Mouse (Mus musculus) lung, adult 2 months (tissue): ENCODE data around the gene Eif4a1. TPM values are rescaled to one million over a fixed set of nuclear protein-coding genes. Genes with fewer than 3 reads are reported as not detected.

ENCODE experiments used
- DNase-seq: peaks from one replicate; pipeline ENCODE4 v3.0.0; 2022
- H3K4me1 ChIP-seq: fragments of 200-500 bp; 2 replicates; pipeline ENCODE4 v1.6.1; 2011; ENCODE audit warnings: low read length; ENCODE audit not compliant: control insufficient read depth, insufficient read depth
- H3K4me3 ChIP-seq: fragments of 200-500 bp; replicated peaks from 2 replicates; pipeline ENCODE3; 2011; ENCODE audit warnings: low read depth, mild to moderate bottlenecking, control low read depth, low read length; ENCODE audit errors: extremely low read depth
- CTCF ChIP-seq: fragments of 200-500 bp; IDR thresholded peaks from 2 replicates; pipeline ENCODE4 v1.5.1; 2011; ENCODE audit warnings: mild to moderate bottlenecking, low read length, control low read depth; ENCODE audit not compliant: insufficient read depth
- POLR2A ChIP-seq: fragments of 200-500 bp; IDR thresholded peaks from 2 replicates; pipeline ENCODE4 v1.6.1; 2011; ENCODE audit warnings: low read depth, mild to moderate bottlenecking, control low read depth, low read length, borderline replicate concordance; ENCODE audit errors: extremely low read depth
- WGBS: fragments of 180-500 bp; shearing (Covaris S2); methylation state at CpG from one replicate; pipeline ENCODE4 v1.1.7; 2018; 5-methylcytosine and 5-hydroxymethylcytosine counted together
- polyA plus RNA-seq: library from polyadenylated mRNA; depleted of rRNA; stranded (reverse); fragments of >200 nt; gene quantifications from 2 replicates; pipeline ENCODE4 v1.2.3, GENCODE M21; 2012

Gene Eif4a1
- polyA plus RNA-seq, 1 experiment, result 265 TPM

DNA sequence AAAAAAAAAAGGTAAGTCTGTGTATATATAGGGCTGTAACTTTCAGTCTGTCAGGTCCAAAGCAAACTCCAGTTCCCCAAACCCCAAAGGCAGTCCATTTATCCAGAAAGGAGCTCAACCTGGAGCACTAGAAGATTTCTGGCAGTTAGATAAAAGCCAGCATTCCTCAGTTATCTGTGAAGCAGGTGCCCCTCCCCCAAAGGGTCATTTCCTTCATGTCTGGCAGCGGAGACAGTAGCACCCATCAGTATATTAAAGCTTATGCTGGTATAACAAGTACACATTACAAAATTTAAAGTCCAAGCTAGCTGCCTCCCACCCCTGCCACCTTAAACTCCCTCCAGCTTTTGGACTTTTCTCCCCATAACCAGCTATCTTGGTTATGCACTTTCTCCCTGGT is 27.4 kb upstream of the Eif4a1 start:
- TF ChIP-seq CTCF, result no peak
- no peak for TF ChIP-seq POLR2A
- H3K4me1 ChIP-seq, result 0 out of 2 replicates have a peak, but pooled peaks cover 3% of the 10 kb centered on the region
- DNase-seq, result no peak
- no peak overlapping the region for H3K4me3 ChIP-seq
- WGBS, result 38% methylated on average over 1 of the region's 1 CpGs

DNA sequence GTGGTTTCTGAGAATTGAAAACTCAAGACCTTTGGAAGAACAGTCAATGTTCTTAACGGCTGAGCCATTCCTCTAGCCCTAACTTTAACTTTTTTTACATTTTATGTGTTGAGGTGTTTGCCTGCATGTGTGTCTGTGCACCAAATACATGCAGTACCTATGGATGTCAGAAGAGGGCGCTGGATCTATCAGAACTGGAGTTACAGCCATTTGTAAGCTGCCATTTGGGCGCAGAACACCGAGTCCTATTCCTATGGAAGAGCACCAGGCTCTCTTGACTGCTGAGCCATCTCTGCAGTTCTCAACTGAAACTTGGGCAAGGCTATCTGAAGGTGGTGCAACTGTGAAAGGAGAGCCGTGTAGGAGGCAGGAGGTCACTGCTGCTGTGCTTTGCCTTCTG is 26.4 kb upstream of the Eif4a1 start:
- TF ChIP-seq POLR2A (no peak), CTCF (no peak)
- H3K4me3 ChIP-seq, result no peak overlapping the region
- 69% methylated on average over 5 of the region's 5 CpGs for WGBS
- DNase-seq, result no peak
- H3K4me1 ChIP-seq, result peaks cover 3% of the 10 kb centered on the region; the same call in 1 of the 2 replicates

GRCm38 (mm10) chr11:69697396-69697795 is 25.2 kb upstream of the Eif4a1 start:
- TF ChIP-seq POLR2A, result no peak
- TF ChIP-seq CTCF, result no peak
- Histone ChIP-seq H3K4me3 (no peak overlapping the region), H3K4me1 (peaks cover 3% of the 10 kb centered on the region; the same call in 1 of the 2 replicates)
- DNase-seq, result no peak
- 86% methylated on average over 3 of the region's 3 CpGs for WGBS

DNA sequence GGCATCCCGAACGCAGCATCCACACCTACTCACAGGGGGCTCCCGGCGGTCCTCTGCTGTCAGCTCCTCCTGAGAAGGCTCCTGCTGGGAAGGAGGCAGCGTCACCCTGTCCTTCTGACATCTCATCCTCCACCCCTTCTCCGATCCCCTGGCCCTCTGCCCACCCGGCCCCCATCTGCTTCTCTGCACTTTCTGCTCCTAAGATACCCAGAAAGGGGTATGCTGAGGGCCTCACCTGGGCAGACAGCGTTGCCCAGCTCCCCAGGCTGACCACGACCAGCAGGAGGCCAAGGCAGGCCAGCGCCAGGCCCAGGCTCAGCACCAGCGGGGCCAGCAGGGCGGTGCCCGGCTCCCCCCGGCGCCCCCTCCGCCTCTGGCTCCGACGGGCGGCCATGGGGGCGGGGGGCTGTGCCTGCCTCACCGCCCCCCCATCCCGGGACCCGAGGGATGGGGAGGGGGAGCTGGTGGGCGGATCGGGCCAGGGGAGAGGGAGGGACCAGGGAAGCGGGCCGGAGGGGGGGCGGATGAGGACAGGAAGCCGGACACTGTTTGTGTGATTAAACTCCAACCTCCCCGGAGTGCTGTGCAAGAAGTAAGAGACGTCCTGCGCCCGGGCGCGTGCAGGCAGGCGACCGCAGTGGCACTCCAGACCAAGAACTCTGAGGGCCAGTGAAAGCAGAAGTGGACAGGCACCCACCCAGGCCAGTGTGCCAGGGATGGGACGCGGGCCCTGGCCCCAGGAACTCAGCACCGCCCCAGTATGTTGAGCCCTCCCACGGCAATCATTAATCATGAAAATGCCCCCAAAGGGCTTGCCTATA is 23.3 kb upstream of the Eif4a1 start, which contains the start of the genes Tnfsf12 and Tnfsfm13:
Tnfsf12 (minus strand) TSS at position 489 of the 821 bp plus-strand sequence.
Tnfsfm13 (minus strand) TSS at position 738 of the 821 bp plus-strand sequence.
- Histone ChIP-seq H3K4me1 (peaks cover 3% of the 10 kb centered on the region; the same call in 1 of the 2 replicates), H3K4me3 (peak within 1 kb of the TSS; percentile 79)
- TF ChIP-seq CTCF (0 out of 2 replicates have a peak, but pooled peaks have one; percentile 8), POLR2A (peak; percentile 88)
- WGBS, result 3% methylated on average over 41 of the region's 41 CpGs
- DNase-seq, result peak; percentile 83

DNA sequence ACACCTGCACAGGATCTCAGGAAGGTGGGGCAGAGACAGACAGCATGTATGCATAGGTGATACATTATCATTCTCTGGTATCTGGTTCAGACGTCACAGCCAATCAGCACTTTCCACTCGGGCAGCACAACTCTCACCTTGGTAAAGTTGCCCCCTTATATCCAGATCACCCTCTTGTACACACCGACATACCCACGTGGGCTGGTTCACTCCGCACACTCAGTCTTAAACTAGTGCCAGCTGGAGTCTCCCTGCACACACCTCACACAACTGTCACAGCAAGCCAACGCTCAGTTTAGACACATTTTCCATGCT is 22.8 kb upstream of the Eif4a1 start:
- 19% methylated on average over 6 of the region's 6 CpGs for WGBS
- peak overlapping the region; percentile 79 for H3K4me3 ChIP-seq
- no peak for DNase-seq
- no peak for TF ChIP-seq CTCF
- TF ChIP-seq POLR2A, result peak; percentile 13; the same call in 1 of the 2 replicates
- peaks cover 3% of the 10 kb centered on the region; the same call in 1 of the 2 replicates for H3K4me1 ChIP-seq

- WGBS, result 59% methylated on average over 11 of the region's 11 CpGs
- TF ChIP-seq CTCF (no peak), POLR2A (no peak)
- Histone ChIP-seq H3K4me1 (peaks cover 6% of the 10 kb centered on the region; the same call in 1 of the 2 replicates), H3K4me3 (no peak overlapping the region)
- DNase-seq, result no peak
These were observed 21.3 kb upstream of the Eif4a1 start for GRCm38 (mm10) chr11:69693421-69693965.

GRCm38 (mm10) chr11:69692863-69693262 is 20.6 kb upstream of the Eif4a1 start:
- 87% methylated on average over 6 of the region's 6 CpGs for WGBS
- H3K4me1 ChIP-seq, result peaks cover 6% of the 10 kb centered on the region; the same call in 1 of the 2 replicates
- no peak for DNase-seq
- H3K4me3 ChIP-seq, result no peak overlapping the region
- TF ChIP-seq POLR2A, result no peak
- TF ChIP-seq CTCF, result no peak

- no peak for DNase-seq
- Histone ChIP-seq H3K4me1 (peaks cover 6% of the 10 kb centered on the region; the same call in 1 of the 2 replicates), H3K4me3 (no peak overlapping the region)
- no peak for TF ChIP-seq POLR2A
- no peak for TF ChIP-seq CTCF
- 73% methylated on average over 9 of the region's 9 CpGs for WGBS
These were observed 20.1 kb upstream of the Eif4a1 start for GRCm38 (mm10) chr11:69692196-69692811.

DNA sequence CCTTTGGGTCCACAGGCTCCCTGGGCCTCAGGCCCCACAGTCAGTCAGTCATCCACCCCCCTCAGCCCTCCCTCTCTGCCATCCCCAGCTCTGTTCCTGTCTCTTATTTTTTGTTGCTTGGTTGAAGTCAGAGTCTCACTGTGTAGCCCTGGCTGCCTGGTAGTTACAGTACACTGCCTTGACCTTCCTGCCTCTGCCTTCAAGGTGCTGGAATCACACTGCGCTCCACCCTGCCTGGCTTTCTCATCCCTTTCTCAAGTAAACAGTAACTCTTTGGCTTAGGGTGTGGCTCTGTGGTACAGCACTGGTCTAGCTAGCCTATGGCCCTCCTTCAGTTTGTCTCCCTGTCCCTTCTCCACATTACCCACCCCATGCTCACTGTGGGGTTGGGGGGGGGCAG is 17.7 kb upstream of the Eif4a1 start:
- DNase-seq, result no peak
- TF ChIP-seq POLR2A, result no peak
- Histone ChIP-seq H3K4me3 (no peak overlapping the region), H3K4me1 (peaks cover 23% of the 10 kb centered on the region)
- WGBS, result 90% methylated on average over 1 of the region's 1 CpGs

GRCm38 (mm10) chr11:69687061-69687460 is 14.8 kb upstream of the Eif4a1 start:
- DNase-seq, result no peak
- H3K4me1 ChIP-seq, result peaks cover 29% of the 10 kb centered on the region
- 56% methylated on average over 5 of the region's 5 CpGs for WGBS
- TF ChIP-seq POLR2A, result no peak
- TF ChIP-seq CTCF, result no peak
- no peak overlapping the region for H3K4me3 ChIP-seq
